Mouse (Mus musculus) intestine, embryonic 15.5 days (tissue): ENCODE measurements at regions not wholly inside any gene's neighbourhood (a gene's known extent, or its start where the extent isn't known, plus 50 kb on each side); places are given as distances from the start of the nearest gene placed in this dataset.
A peak's percentile ranks its signal among the peaks of the same experiment; 100 is the strongest.

Experiments used
- ATAC-seq: fragments of 200-750 bp; cut with Nextera tagmentation; 2 replicates; pipeline ENCODE4 v1.8.0; 2017; ENCODE audit warnings: moderate TSS enrichment, moderate library complexity
- H3K27ac ChIP-seq: fragments of 300-500 bp; sonication (generic); 2 replicates; pipeline ENCODE4 v1.5.1; 2015; ENCODE audit warnings: mild to moderate bottlenecking, inconsistent platforms
- H3K27me3 ChIP-seq: fragments of 300-500 bp; sonication (generic); replicated peaks from 2 replicates; pipeline ENCODE4 v1.6.1; 2015; ENCODE audit warnings: inconsistent platforms
- H3K36me3 ChIP-seq: fragments of 300-500 bp; sonication (generic); 2 replicates; pipeline ENCODE4 v1.6.1; 2015; ENCODE audit warnings: inconsistent platforms
- H3K4me1 ChIP-seq: fragments of 300-500 bp; sonication (generic); replicated peaks from 2 replicates; pipeline ENCODE4 v1.6.1; 2015; ENCODE audit warnings: inconsistent platforms
- H3K4me2 ChIP-seq: fragments of 300-500 bp; sonication (generic); replicated peaks from 2 replicates; pipeline ENCODE4 v1.6.1; 2015; ENCODE audit warnings: mild to moderate bottlenecking, inconsistent platforms
- H3K4me3 ChIP-seq: fragments of 300-500 bp; sonication (generic); replicated peaks from 2 replicates; pipeline ENCODE4 v1.5.1; 2015; ENCODE audit warnings: inconsistent platforms
- H3K9ac ChIP-seq: fragments of 300-500 bp; sonication (generic); 2 replicates; pipeline ENCODE4 v1.6.1; 2015; ENCODE audit warnings: inconsistent platforms
- H3K9me3 ChIP-seq: fragments of 300-500 bp; sonication (generic); 2 replicates; pipeline ENCODE4 v1.6.1; 2016; ENCODE audit warnings: inconsistent platforms
- WGBS: fragments of 180-500 bp; shearing (Covaris S2); methylation state at CpG from one replicate; pipeline ENCODE4 v1.1.7; 2015; 5-methylcytosine and 5-hydroxymethylcytosine counted together

DNA sequence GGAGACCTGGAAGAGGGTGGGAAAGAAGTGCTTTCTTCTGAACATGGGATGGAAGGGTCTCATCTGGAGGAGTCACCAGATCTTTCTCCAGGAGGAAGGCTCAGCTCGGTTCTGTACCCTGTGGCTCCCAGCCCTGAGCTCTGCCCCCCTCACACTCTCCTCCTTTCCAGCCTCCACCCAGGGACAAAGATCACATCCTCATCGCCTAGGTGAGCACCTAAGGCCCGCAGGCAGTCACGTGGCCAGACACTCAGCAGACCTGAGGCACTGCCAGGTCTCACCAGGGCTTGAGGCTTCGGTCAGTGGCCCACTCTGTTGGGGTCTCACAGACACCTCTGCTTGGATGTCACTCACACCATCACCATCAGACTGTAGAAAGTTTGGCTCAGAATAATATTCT is 200.0 kb downstream of the Ptpru start:
- 66% methylated on average over 5 of the region's 5 CpGs for WGBS
- no peaks in the 10 kb centered on the region for H3K4me1 ChIP-seq
- H3K36me3 ChIP-seq, result no peaks in the 10 kb centered on the region
- no peaks in the 10 kb centered on the region for H3K9me3 ChIP-seq
- H3K4me3 ChIP-seq, result no peak overlapping the region
- H3K27me3 ChIP-seq, result no peaks in the 10 kb centered on the region
- no peak overlapping the region for H3K27ac ChIP-seq
- peak overlapping the region; percentile 5; the same call in 1 of the 2 replicates for H3K4me2 ChIP-seq
- peak; percentile 93 for ATAC-seq
- H3K9ac ChIP-seq, result no peak overlapping the region

DNA sequence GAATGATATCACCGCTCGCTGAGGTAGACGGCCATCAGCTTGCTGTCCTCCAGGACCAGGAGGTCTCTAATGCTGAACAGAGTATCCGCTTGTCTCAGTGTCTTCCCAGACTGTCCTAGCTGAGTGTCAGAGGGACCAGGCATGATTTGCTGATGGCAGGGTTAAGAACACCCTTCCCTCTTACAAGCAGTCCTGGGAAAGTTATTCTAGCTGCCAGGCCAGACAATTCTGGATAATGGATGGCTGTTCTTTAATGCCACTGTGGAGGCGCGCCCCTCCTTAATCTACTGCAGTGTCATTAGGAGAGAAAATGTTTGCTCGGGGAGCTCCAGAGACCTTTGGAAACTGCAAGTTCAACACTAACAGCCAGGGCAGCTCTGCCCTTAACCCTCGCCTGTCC is 182.1 kb downstream of the Ptpru start:
- Histone ChIP-seq H3K4me1 (0 out of 2 replicates have a peak, but pooled peaks cover 4% of the 10 kb centered on the region), H3K9ac (no peak overlapping the region), H3K9me3 (no peaks in the 10 kb centered on the region), H3K36me3 (no peaks in the 10 kb centered on the region), H3K27me3 (no peaks in the 10 kb centered on the region), H3K4me2 (no peak overlapping the region), H3K27ac (no peak overlapping the region), H3K4me3 (no peak overlapping the region)
- WGBS, result 16% methylated on average over 8 of the region's 8 CpGs
- no peak for ATAC-seq

DNA sequence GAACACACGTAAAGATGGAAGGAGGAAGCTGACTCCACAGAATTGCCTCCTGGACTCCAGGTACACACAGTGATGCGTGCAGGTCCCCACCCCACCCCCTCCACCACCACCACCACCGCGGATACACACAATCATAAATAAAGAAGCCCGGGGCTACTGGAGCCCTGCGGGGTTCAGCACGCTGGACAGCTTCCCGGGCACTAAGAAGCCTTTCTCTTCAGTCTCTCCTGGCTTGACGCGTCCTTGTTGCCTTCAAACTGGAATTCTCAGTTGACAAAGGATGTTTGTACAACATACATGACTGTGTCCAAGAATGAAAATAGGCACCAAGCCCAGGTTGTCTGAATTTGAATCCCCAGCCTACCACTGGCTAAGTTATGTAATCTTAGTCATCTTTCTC is 180.2 kb downstream of the Ptpru start:
- no peak for ATAC-seq
- H3K9ac ChIP-seq, result no peak overlapping the region
- no peak overlapping the region for H3K4me2 ChIP-seq
- 0 out of 2 replicates have a peak, but pooled peaks cover 4% of the 10 kb centered on the region for H3K4me1 ChIP-seq
- no peak overlapping the region for H3K4me3 ChIP-seq
- H3K36me3 ChIP-seq, result no peaks in the 10 kb centered on the region
- H3K27me3 ChIP-seq, result no peaks in the 10 kb centered on the region
- no peak overlapping the region for H3K27ac ChIP-seq
- 15% methylated on average over 10 of the region's 10 CpGs for WGBS
- no peaks in the 10 kb centered on the region for H3K9me3 ChIP-seq

DNA sequence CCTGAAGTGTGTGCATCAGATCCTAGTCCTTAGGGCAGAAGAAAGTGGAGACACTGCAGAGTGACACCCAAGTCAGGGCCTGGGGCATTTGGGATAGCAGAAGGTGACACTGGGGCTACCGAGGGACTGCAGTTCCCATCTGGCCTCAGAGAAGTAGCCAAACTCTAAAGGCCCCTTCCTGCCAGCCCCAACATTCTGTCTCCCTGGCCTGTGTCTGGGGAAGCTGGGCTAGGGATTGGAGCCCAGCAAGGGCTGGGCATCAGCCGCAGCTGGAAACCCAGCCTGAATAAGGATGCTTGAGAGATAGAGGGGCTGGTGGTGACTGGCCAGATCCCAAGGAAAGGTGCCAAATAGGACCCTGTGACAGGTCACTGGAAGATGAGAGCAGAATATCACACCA is 177.2 kb downstream of the Ptpru start:
- H3K4me1 ChIP-seq, result 0 out of 2 replicates have a peak, but pooled peaks cover 3% of the 10 kb centered on the region
- ATAC-seq, result no peak
- no peaks in the 10 kb centered on the region for H3K9me3 ChIP-seq
- H3K27ac ChIP-seq, result no peak overlapping the region
- WGBS, result 74% methylated on average over 2 of the region's 2 CpGs
- H3K9ac ChIP-seq, result no peak overlapping the region
- no peaks in the 10 kb centered on the region for H3K27me3 ChIP-seq
- H3K36me3 ChIP-seq, result no peaks in the 10 kb centered on the region
- no peak overlapping the region for H3K4me2 ChIP-seq
- H3K4me3 ChIP-seq, result no peak overlapping the region

DNA sequence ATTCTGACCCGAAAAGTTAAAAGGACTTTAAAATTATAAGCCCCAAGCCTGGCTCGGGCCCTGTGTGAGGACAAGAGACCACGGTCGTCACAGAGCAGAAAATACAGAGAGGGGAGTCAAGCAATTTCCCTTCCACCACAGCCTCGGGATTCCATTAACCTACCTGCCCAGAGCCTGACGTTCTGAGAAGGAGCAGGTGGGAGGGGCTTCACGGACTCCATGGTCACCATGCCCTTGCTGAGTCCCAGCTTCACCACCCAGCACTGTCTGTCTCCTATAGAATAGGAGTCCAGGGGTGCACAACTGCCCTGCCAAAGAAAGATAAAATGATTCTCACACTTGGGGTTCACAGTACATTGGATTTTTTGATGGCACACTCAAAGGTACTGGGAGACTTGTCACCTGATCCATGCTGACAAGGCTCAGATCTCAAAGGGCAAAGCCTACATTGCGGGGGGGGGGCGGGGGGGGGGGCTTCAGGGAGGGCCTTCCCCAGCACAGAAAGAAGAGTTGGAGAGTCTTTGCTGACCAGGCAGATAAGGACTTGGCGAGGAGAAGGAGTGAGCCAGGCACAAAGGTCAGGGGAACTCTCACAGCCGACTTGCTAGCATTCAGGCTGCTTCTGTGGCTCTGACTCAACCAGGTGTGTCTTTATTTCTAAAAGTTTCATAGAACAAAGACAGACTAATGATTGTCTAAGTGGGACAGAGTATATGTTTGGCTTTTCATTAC is 166.1 kb downstream of the Ptpru start:
- peak overlapping the region; percentile 30 for H3K4me2 ChIP-seq
- H3K4me3 ChIP-seq, result no peak overlapping the region
- peak overlapping the region; percentile 54 for H3K27ac ChIP-seq
- no peaks in the 10 kb centered on the region for H3K27me3 ChIP-seq
- H3K9me3 ChIP-seq, result no peaks in the 10 kb centered on the region
- H3K36me3 ChIP-seq, result no peaks in the 10 kb centered on the region
- H3K9ac ChIP-seq, result no peak overlapping the region
- H3K4me1 ChIP-seq, result no peaks in the 10 kb centered on the region
- ATAC-seq, result peak; percentile 86
- WGBS, result 30% methylated on average over 11 of the region's 11 CpGs

DNA sequence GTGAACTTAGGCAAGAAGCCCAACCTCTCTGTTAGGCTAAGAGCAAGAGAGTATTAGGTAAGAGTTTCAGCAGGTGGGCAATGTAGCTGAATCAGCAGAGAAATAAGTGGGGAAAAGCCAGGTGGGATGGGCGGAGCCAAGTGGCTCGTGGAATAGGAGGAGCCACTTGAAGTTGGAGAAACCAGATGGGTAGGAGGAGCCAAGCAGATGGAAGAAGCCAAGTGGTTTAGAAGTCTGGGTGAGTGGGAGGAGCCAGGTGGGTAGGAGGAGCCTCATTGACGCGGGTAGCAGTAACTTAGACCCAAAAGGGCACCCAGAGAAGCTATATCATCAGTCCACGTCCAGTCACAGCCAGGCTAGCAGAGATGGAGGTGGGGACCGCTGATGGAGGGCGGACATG is 160.1 kb downstream of the Ptpru start:
- H3K9me3 ChIP-seq, result no peaks in the 10 kb centered on the region
- no peak overlapping the region for H3K4me2 ChIP-seq
- no peak for ATAC-seq
- H3K9ac ChIP-seq, result no peak overlapping the region
- no peaks in the 10 kb centered on the region for H3K27me3 ChIP-seq
- H3K27ac ChIP-seq, result no peak overlapping the region
- 85% methylated on average over 7 of the region's 7 CpGs for WGBS
- no peaks in the 10 kb centered on the region for H3K36me3 ChIP-seq
- H3K4me1 ChIP-seq, result no peaks in the 10 kb centered on the region
- no peak overlapping the region for H3K4me3 ChIP-seq

DNA sequence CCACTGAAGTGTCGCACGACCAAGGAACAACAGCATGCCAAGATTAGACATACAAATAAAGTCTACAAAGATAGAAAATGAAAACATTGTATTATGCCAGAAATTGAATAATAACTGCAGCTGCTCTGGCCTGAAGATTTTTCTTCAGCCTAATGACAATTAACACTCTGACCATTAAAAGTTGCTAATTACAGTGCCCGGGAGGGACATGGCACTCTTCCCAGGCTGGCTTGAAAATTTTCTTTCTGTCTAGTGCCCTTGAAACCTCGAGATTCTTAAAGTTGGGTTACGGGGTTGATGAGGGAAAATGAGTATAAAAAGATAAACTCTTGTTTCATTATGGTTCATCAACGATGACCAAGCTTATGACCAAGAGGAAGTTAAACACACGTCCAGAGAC is 154.9 kb downstream of the Ptpru start:
- no peak for ATAC-seq
- WGBS, result 70% methylated on average over 7 of the region's 7 CpGs
- H3K9ac ChIP-seq, result no peak overlapping the region
- no peaks in the 10 kb centered on the region for H3K4me1 ChIP-seq
- H3K36me3 ChIP-seq, result no peaks in the 10 kb centered on the region
- no peak overlapping the region for H3K27ac ChIP-seq
- no peaks in the 10 kb centered on the region for H3K27me3 ChIP-seq
- H3K4me2 ChIP-seq, result no peak overlapping the region
- no peak overlapping the region for H3K4me3 ChIP-seq
- 0 out of 2 replicates have a peak, but pooled peaks cover 3% of the 10 kb centered on the region for H3K9me3 ChIP-seq

DNA sequence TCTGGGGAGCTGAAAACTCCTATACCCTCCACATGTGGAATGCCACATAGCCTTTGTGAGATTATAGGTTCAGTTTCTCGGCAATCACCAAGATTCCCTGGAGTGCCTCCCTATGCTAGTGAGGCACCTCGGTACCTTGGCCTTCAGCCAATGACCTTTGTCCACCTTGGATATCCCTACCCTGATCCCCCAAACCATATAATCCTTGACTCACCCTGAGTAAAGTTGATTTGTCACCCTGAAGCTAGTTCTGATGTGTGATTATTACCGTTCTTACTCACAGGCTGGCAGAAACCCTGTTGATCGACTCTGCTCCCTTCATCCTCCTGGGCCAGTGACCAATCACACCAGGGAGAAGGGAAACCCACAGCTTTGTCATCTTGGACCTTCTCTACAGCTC is 152.5 kb downstream of the Ptpru start:
- Histone ChIP-seq H3K9ac (no peak overlapping the region), H3K4me3 (no peak overlapping the region), H3K27ac (no peak overlapping the region), H3K4me1 (no peaks in the 10 kb centered on the region), H3K4me2 (no peak overlapping the region), H3K9me3 (0 out of 2 replicates have a peak, but pooled peaks cover 3% of the 10 kb centered on the region), H3K27me3 (no peaks in the 10 kb centered on the region), H3K36me3 (no peaks in the 10 kb centered on the region)
- 62% methylated on average over 4 of the region's 4 CpGs for WGBS
- peak; percentile 69 for ATAC-seq

DNA sequence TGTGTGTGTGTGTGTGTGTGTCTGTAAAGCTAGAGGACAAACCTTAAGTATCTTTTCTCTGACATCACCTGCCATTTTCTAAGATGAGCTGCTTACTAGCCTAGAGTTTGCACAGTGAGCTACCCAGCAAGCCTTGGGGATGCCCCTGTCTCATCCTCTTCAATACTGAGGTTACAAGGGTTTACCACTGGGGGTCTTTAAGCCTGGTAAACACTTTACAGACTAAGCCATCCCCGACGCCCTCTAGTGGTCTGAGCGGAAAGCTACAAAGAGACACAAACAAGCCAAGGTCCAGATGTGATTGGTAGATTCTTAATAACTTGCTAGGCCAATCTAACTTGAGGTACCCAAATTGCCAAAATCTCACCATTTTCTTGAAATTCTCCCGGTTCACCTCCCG is 143.9 kb downstream of the Ptpru start:
- H3K36me3 ChIP-seq, result no peaks in the 10 kb centered on the region
- H3K4me3 ChIP-seq, result no peak overlapping the region
- H3K27ac ChIP-seq, result no peak overlapping the region
- no peak overlapping the region for H3K9ac ChIP-seq
- ATAC-seq, result no peak
- no peaks in the 10 kb centered on the region for H3K27me3 ChIP-seq
- WGBS, result 9% methylated on average over 5 of the region's 5 CpGs
- H3K4me1 ChIP-seq, result peaks cover 11% of the 10 kb centered on the region; the same call in 1 of the 2 replicates
- H3K4me2 ChIP-seq, result no peak overlapping the region
- H3K9me3 ChIP-seq, result no peaks in the 10 kb centered on the region

DNA sequence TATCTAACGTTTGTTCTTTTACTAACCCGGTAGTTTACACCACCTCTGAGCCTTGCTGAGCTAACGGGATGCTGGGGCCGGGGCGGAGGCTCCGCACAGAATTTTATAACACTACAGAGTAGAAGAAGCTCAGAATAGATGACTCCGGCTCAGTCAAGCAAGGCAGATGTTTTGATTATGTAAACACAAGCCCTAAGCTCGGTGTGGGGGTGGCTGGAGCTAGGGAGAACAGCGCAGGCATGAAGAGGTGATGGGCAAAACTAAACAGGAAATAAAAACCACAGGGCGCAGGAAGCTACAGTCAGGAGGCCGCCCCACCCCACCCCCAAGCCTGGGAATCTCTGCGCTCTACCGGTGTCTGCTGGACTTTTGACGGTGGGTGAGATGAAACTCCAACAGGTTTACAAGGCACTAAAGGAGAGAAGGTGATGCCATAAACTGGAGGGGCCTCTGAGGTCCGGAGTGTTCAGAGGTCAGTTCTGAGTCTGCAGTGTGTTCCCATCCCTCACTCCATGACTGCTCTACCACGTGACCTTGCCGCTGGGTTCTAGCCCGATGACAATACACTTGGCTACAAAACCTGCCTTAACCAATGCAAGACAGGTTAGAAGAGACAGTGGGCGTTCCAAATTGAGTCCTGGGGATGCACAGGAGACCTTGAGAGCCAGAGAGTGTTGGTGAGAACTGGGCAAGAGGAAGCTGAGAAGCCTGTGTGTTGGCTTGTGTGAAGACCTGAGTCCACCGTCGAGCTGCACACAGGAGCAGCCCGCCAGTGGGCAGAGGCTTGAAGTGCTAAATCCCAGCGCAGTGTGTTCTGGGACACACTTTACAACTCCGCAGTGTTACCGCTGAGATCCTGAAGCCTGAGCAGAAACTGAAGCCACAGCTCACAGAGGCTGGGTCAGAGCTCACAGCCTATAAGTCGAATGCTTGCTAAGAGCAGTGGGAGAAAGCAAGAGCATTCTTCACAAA is 141.9 kb downstream of the Ptpru start:
- Histone ChIP-seq H3K9me3 (no peaks in the 10 kb centered on the region), H3K4me3 (no peak overlapping the region), H3K27me3 (no peaks in the 10 kb centered on the region), H3K4me2 (peak overlapping the region; percentile 52), H3K27ac (peak overlapping the region; percentile 49), H3K9ac (no peak overlapping the region), H3K36me3 (no peaks in the 10 kb centered on the region), H3K4me1 (peaks cover 11% of the 10 kb centered on the region; the same call in 1 of the 2 replicates)
- 30% methylated on average over 26 of the region's 26 CpGs for WGBS
- ATAC-seq, result peak; percentile 94
